Mouse (Mus musculus) spleen, adult 2 months (tissue): Measurements from ENCODE around the gene Asic2. TPM values are rescaled to one million over a fixed set of nuclear protein-coding genes. Genes with fewer than 3 reads are reported as not detected.

Experiments
- DNase-seq, 2 experiments: peaks; one replicate each; pipeline versions ENCODE4 v3.0.0 to v3.0.0-alpha.2; 2012 to 2021; ENCODE audit warnings: low spot score in 2 of 2, low read depth in 1 of 2
- H3K27ac ChIP-seq: fragments of 200-500 bp; 2 replicates; pipeline ENCODE4 v1.5.1; 2012; ENCODE audit warnings: low read length, inconsistent platforms; ENCODE audit not compliant: insufficient read depth
- H3K27me3 ChIP-seq: fragments of 200-500 bp; 2 replicates; pipeline ENCODE4 v1.6.1; 2012; ENCODE audit warnings: mild to moderate bottlenecking, moderate library complexity, low read length, inconsistent platforms; ENCODE audit not compliant: control insufficient read depth, insufficient read depth
- H3K36me3 ChIP-seq: fragments of 200-500 bp; 2 replicates; pipeline ENCODE4 v1.6.1; 2012; ENCODE audit warnings: mild to moderate bottlenecking, low read length, inconsistent platforms; ENCODE audit not compliant: control insufficient read depth, insufficient read depth
- H3K4me1 ChIP-seq: fragments of 200-500 bp; 2 replicates; pipeline ENCODE4 v1.6.1; 2011; ENCODE audit warnings: inconsistent platforms; ENCODE audit not compliant: control insufficient read depth, insufficient read depth, insufficient read length
- H3K4me3 ChIP-seq: fragments of 200-500 bp; 2 replicates; pipeline ENCODE4 v1.5.1; 2011; ENCODE audit warnings: mild to moderate bottlenecking, inconsistent platforms; ENCODE audit not compliant: insufficient read depth, insufficient read length; ENCODE audit errors: extremely low read depth
- CTCF ChIP-seq: fragments of 200-500 bp; IDR thresholded peaks from 2 replicates; pipeline ENCODE4 v1.5.1; 2011; ENCODE audit warnings: mild to moderate bottlenecking, inconsistent platforms; ENCODE audit not compliant: insufficient read depth, insufficient read length, insufficient replicate concordance; ENCODE audit errors: extremely low read depth
- POLR2A ChIP-seq: fragments of 200-500 bp; IDR thresholded peaks from 2 replicates; pipeline ENCODE4 v1.6.1; 2011; ENCODE audit warnings: low read depth, low read length, inconsistent platforms
- WGBS: fragments of 180-500 bp; shearing (Covaris S2); methylation state at CpG from one replicate; pipeline ENCODE4 v1.1.7; 2018; 5-methylcytosine and 5-hydroxymethylcytosine counted together
- polyA plus RNA-seq: library from polyadenylated mRNA; depleted of rRNA; stranded (reverse); fragments of >200 nt; gene quantifications from 2 replicates; pipeline ENCODE4 v1.2.3, GENCODE M21; 2012

Gene Asic2
- polyA plus RNA-seq, 1 experiment, result 0.46 TPM

- 75% methylated on average over 4 of the region's 4 CpGs for WGBS
- no peak for DNase-seq
- Histone ChIP-seq H3K27ac (no peak overlapping the region), H3K4me3 (no peak overlapping the region), H3K4me1 (no peaks in the 10 kb centered on the region), H3K27me3 (no peaks in the 10 kb centered on the region), H3K36me3 (no peaks in the 10 kb centered on the region)
- TF ChIP-seq POLR2A, result no peak
- TF ChIP-seq CTCF, result no peak
These were observed 253.5 kb downstream of the Asic2 start for GRCm38 (mm10) chr11:81714801-81715200.

GRCm38 (mm10) chr11:81706996-81707395 lies 261.3 kb downstream of the Asic2 start:
- Histone ChIP-seq H3K27me3 (no peaks in the 10 kb centered on the region), H3K4me3 (no peak overlapping the region), H3K36me3 (no peaks in the 10 kb centered on the region), H3K4me1 (no peaks in the 10 kb centered on the region), H3K27ac (no peak overlapping the region)
- WGBS, result 82% methylated on average over 5 of the region's 5 CpGs
- TF ChIP-seq CTCF, result no peak
- TF ChIP-seq POLR2A, result no peak
- DNase-seq, result no peak

- Histone ChIP-seq H3K27me3 (no peaks in the 10 kb centered on the region), H3K4me3 (no peak overlapping the region), H3K4me1 (no peaks in the 10 kb centered on the region), H3K27ac (no peak overlapping the region), H3K36me3 (no peaks in the 10 kb centered on the region)
- 70% methylated on average over 1 of the region's 1 CpGs for WGBS
- DNase-seq, result no peak
- TF ChIP-seq CTCF (no peak), POLR2A (no peak)
These were observed 270.2 kb downstream of the Asic2 start for GRCm38 (mm10) chr11:81698008-81698407.

- H3K4me3 ChIP-seq, result no peak overlapping the region
- no peak for DNase-seq
- TF ChIP-seq CTCF (no peak), POLR2A (no peak)
- H3K36me3 ChIP-seq, result no peaks in the 10 kb centered on the region
- 84% methylated on average over 2 of the region's 2 CpGs for WGBS
- no peak overlapping the region for H3K27ac ChIP-seq
- H3K27me3 ChIP-seq, result no peaks in the 10 kb centered on the region
- no peaks in the 10 kb centered on the region for H3K4me1 ChIP-seq
These were observed 272.8 kb downstream of the Asic2 start for GRCm38 (mm10) chr11:81695501-81695900.

- DNase-seq, result no peak
- H3K36me3 ChIP-seq, result no peaks in the 10 kb centered on the region
- H3K27me3 ChIP-seq, result no peaks in the 10 kb centered on the region
- no peaks in the 10 kb centered on the region for H3K4me1 ChIP-seq
- H3K4me3 ChIP-seq, result no peak overlapping the region
- WGBS, result 89% methylated on average over 2 of the region's 2 CpGs
- no peak overlapping the region for H3K27ac ChIP-seq
- TF ChIP-seq CTCF (no peak), POLR2A (no peak)
These were observed 287.7 kb downstream of the Asic2 start for GRCm38 (mm10) chr11:81680511-81680910.

- DNase-seq, result no peak
- Histone ChIP-seq H3K4me1 (no peaks in the 10 kb centered on the region), H3K27me3 (no peaks in the 10 kb centered on the region), H3K27ac (no peak overlapping the region), H3K36me3 (no peaks in the 10 kb centered on the region), H3K4me3 (no peak overlapping the region)
- no peak for TF ChIP-seq POLR2A
- TF ChIP-seq CTCF, result no peak
These were observed 296.5 kb downstream of the Asic2 start for GRCm38 (mm10) chr11:81671724-81672123.

- Histone ChIP-seq H3K4me3 (no peak overlapping the region), H3K4me1 (no peaks in the 10 kb centered on the region), H3K27me3 (no peaks in the 10 kb centered on the region), H3K36me3 (no peaks in the 10 kb centered on the region), H3K27ac (no peak overlapping the region)
- DNase-seq, result no peak
- WGBS, result 59% methylated on average over 3 of the region's 3 CpGs
- TF ChIP-seq CTCF (no peak), POLR2A (no peak)
These were observed 297.8 kb downstream of the Asic2 start for GRCm38 (mm10) chr11:81670436-81670835.
